16 mouse cellular contexts compared by ENCODE assay signal in the genomic region with DNA sequence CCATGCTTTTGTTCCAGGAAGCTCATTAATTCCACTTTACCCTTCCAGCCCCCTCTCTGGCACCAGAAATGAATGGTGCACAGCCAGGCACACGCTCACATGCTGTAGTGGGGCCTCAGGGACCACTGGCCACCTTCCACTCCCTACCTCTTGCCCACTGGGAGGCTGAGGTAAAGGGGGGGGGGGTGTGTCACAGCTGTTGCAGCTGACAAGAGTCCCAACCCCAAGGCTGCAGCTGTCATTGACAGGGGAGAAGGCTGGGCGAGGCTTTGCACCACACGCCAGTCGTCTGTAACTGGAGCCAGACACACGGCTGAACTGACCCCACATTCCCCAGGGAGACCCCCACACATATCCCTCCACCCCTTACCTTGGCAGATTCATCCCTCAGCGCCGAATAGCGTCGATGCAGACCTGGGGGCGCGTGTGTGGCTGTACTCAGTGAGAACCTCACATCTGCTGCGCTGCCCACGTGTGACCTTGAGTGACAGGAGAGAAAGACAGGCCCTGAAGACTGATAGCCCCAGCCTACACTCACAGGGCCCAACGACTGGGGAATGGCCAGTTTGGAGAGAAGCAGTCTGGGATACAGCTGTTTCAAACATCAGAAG. TPM values are rescaled to one million over a fixed set of nuclear protein-coding genes. Genes with fewer than 3 reads are reported as not detected.
DNase-seq lines count a peak whose midpoint lies in the region; ATAC-seq lines count a peak whose summit lies in the region.
"Had no signal": no experiment of that assay in that cellular context is flagged by ENCODE, and none has a peak within 500 bp of the region (broad histone marks: within the 10 kb centered on the region; RNA-seq: fewer than 3 reads in every experiment).

No protein-coding gene starts in this region.

- H3K27me3 ChIP-seq in kidney, embryonic 15.5 days, result no peaks in the 10 kb centered on the region
- H3K27me3 ChIP-seq in embryonic facial prominence, embryonic 15.5 days, result no peaks in the 10 kb centered on the region
- no peaks in the 10 kb centered on the region for H3K27me3 ChIP-seq in limb, embryonic 12.5 days
- H3K27me3 ChIP-seq in neural tube, embryonic 15.5 days (replicated peaks), result no peaks in the 10 kb centered on the region
- H3K27me3 ChIP-seq: heart, embryonic 12.5 days; intestine, embryonic 15.5 days; liver, embryonic 13.5 days; Patski had no signal

- no peak overlapping the region for H3K4me2 ChIP-seq in kidney, embryonic 15.5 days
- no peak overlapping the region for H3K4me2 ChIP-seq in embryonic facial prominence, embryonic 15.5 days (replicated peaks)
- H3K4me2 ChIP-seq in limb, embryonic 12.5 days, result no peak overlapping the region; the same call in 1 of the 2 replicates
- no peak overlapping the region for H3K4me2 ChIP-seq in neural tube, embryonic 15.5 days
- H3K4me2 ChIP-seq: heart, embryonic 12.5 days; intestine, embryonic 15.5 days; liver, embryonic 13.5 days had no signal

- no peak overlapping the region for H3K4me3 ChIP-seq in kidney, embryonic 15.5 days (replicated peaks)
- H3K4me3 ChIP-seq in embryonic facial prominence, embryonic 15.5 days (replicated peaks), result no peak overlapping the region
- H3K4me3 ChIP-seq in limb, embryonic 12.5 days (replicated peaks), result no peak overlapping the region
- no peak overlapping the region for H3K4me3 ChIP-seq in neural tube, embryonic 15.5 days (replicated peaks)
- H3K4me3 ChIP-seq: heart, embryonic 12.5 days; intestine, embryonic 15.5 days; liver, embryonic 13.5 days had no signal

- H3K27ac ChIP-seq in kidney, embryonic 15.5 days, result no peak overlapping the region
- no peak overlapping the region for H3K27ac ChIP-seq in embryonic facial prominence, embryonic 15.5 days (replicated peaks)
- peak overlapping the region; percentile 59; the same call in 1 of the 2 replicates for H3K27ac ChIP-seq in limb, embryonic 12.5 days
- H3K27ac ChIP-seq in neural tube, embryonic 15.5 days (replicated peaks), result no peak overlapping the region
- H3K27ac ChIP-seq: intestine, embryonic 15.5 days; liver, embryonic 13.5 days had no signal

- no peaks in the 10 kb centered on the region for H3K36me3 ChIP-seq in kidney, embryonic 15.5 days
- peaks cover 6% of the 10 kb centered on the region; the same call in 1 of the 2 replicates for H3K36me3 ChIP-seq in embryonic facial prominence, embryonic 15.5 days
- no peaks in the 10 kb centered on the region for H3K36me3 ChIP-seq in limb, embryonic 12.5 days
- H3K36me3 ChIP-seq in neural tube, embryonic 15.5 days, result peaks cover 35% of the 10 kb centered on the region
- H3K36me3 ChIP-seq: intestine, embryonic 15.5 days; liver, embryonic 13.5 days had no signal

- H3K4me1 ChIP-seq in kidney, embryonic 15.5 days, result peaks cover 12% of the 10 kb centered on the region
- peaks cover 9% of the 10 kb centered on the region; the same call in 1 of the 2 replicates for H3K4me1 ChIP-seq in embryonic facial prominence, embryonic 15.5 days
- H3K4me1 ChIP-seq in limb, embryonic 12.5 days (replicated peaks), result peaks cover 17% of the 10 kb centered on the region
- H3K4me1 ChIP-seq in neural tube, embryonic 15.5 days, result peaks cover 6% of the 10 kb centered on the region
- H3K4me1 ChIP-seq: heart, embryonic 12.5 days; liver, embryonic 13.5 days had no signal

- ATAC-seq in kidney, embryonic 15.5 days (replicated peaks; ENCODE audit: low FRiP score), result peak; percentile 29; the same call in 1 of the 2 replicates
- 0 out of 2 replicates have a peak, but pooled peaks have one; percentile 56 for ATAC-seq in embryonic facial prominence, embryonic 15.5 days (ENCODE audit: insufficient number of reproducible peaks, low FRiP score, low TSS enrichment, low read depth)
- ATAC-seq in limb, embryonic 12.5 days (ENCODE audit: insufficient number of reproducible peaks, insufficient read depth, low FRiP score, low TSS enrichment, low read depth), result peak; percentile 47; the same call in 1 of the 2 replicates
- ATAC-seq in neural tube, embryonic 15.5 days (ENCODE audit: low FRiP score), result peak; percentile 36; the same call in 1 of the 2 replicates
- ATAC-seq: CD4-positive, CD25-positive, alpha-beta regulatory T cell, adult 4 months; intestine, embryonic 15.5 days; Patski had no signal

- H3K9ac ChIP-seq in kidney, embryonic 15.5 days, result no peak overlapping the region
- H3K9ac ChIP-seq in embryonic facial prominence, embryonic 15.5 days, result no peak overlapping the region
- no peak overlapping the region for H3K9ac ChIP-seq in limb, embryonic 12.5 days (replicated peaks)
- H3K9ac ChIP-seq in neural tube, embryonic 15.5 days (replicated peaks), result no peak overlapping the region
- H3K9ac ChIP-seq: heart, embryonic 12.5 days; intestine, embryonic 15.5 days; liver, embryonic 13.5 days had no signal

- no peaks in the 10 kb centered on the region for H3K9me3 ChIP-seq in kidney, embryonic 15.5 days (replicated peaks)
- no peaks in the 10 kb centered on the region for H3K9me3 ChIP-seq in embryonic facial prominence, embryonic 15.5 days (replicated peaks)
- no peaks in the 10 kb centered on the region for H3K9me3 ChIP-seq in limb, embryonic 12.5 days
- H3K9me3 ChIP-seq in neural tube, embryonic 15.5 days (replicated peaks), result no peaks in the 10 kb centered on the region
- H3K9me3 ChIP-seq: heart, embryonic 12.5 days; intestine, embryonic 15.5 days; liver, embryonic 13.5 days had no signal

- 24% methylated on average over 14 of the region's 14 CpGs for WGBS in kidney, embryonic 15.5 days
- WGBS in embryonic facial prominence, embryonic 15.5 days, result 36% methylated on average over 14 of the region's 14 CpGs
- 44% methylated on average over 14 of the region's 14 CpGs for WGBS in limb, embryonic 12.5 days
- 38% methylated on average over 14 of the region's 14 CpGs for WGBS in neural tube, embryonic 15.5 days

- no peak for DNase-seq in kidney, adult 18-20 months
- DNase-seq in layer of hippocampus, adult 8-10 months (ENCODE audit: low spot score in 2 of 2), result no peak
- DNase-seq in lung, postnatal 25 days (ENCODE audit: low spot score), result no peak
- DNase-seq in left cerebral cortex, adult 18-20 months (ENCODE audit: low spot score in 2 of 2), result no peak
- DNase-seq: adrenal gland, adult 2 months; liver, embryonic 13.5 days; thymus, postnatal 25 days had no signal

RNA-seq across cellular contexts. Expression of a gene that starts 11.9 kb away (rescaled TPM):
- polyA plus RNA-seq in kidney, embryonic 15.5 days (2015; fragmentation: Nextera tagmentation; extraction: Ambion mirVana), result 2.9 and 3.0 TPM in 2 replicates
- 11.6 and 12.2 TPM in 2 replicates for polyA plus RNA-seq in embryonic facial prominence, embryonic 15.5 days (2015; fragmentation: Nextera tagmentation; extraction: Ambion mirVana)
- 6.5 and 6.7 TPM in 2 replicates for polyA plus RNA-seq in limb, embryonic 12.5 days (2016; fragmentation: Nextera tagmentation; extraction: Ambion mirVana)
- polyA plus RNA-seq in neural tube, embryonic 15.5 days (2015; fragmentation: Nextera tagmentation; extraction: Ambion mirVana), result 29.1 and 31.6 TPM in 2 replicates
- total RNA-seq in layer of hippocampus, adult 8-10 months (2022), result 10 to 100 TPM; 72.2 to 86.2 (median 77.3) TPM
- total RNA-seq in left cerebral cortex, adult 18-20 months (2021), result 10 to 100 TPM; 44.2 to 45.4 TPM

RNA-seq across cellular contexts. Expression of a gene that starts 31.0 kb away (rescaled TPM):
- 13.1 and 19.9 TPM in 2 replicates for polyA plus RNA-seq in kidney, embryonic 15.5 days (2015; fragmentation: Nextera tagmentation; extraction: Ambion mirVana)
- polyA plus RNA-seq in embryonic facial prominence, embryonic 15.5 days (2015; fragmentation: Nextera tagmentation; extraction: Ambion mirVana), result 186 and 239 TPM in 2 replicates
- 108 and 119 TPM in 2 replicates for polyA plus RNA-seq in limb, embryonic 12.5 days (2016; fragmentation: Nextera tagmentation; extraction: Ambion mirVana)
- polyA plus RNA-seq in neural tube, embryonic 15.5 days (2015; fragmentation: Nextera tagmentation; extraction: Ambion mirVana), result 7.1 and 9.9 TPM in 2 replicates
- not detected for total RNA-seq in layer of hippocampus, adult 8-10 months (2022)
- total RNA-seq in left cerebral cortex, adult 18-20 months (2021), result not detected
- total RNA-seq: adrenal gland, adult 2 months; layer of hippocampus, adult 18-20 months had no signal
- polyA plus RNA-seq: adrenal gland, adult 2 months; CD4-positive, CD25-positive, alpha-beta regulatory T cell, adult 4 months; Patski had no signal

RNA-seq across cellular contexts. Expression of a gene that starts 41.0 kb away (rescaled TPM):
- 79.0 and 80.9 TPM in 2 replicates for polyA plus RNA-seq in kidney, embryonic 15.5 days (2015; fragmentation: Nextera tagmentation; extraction: Ambion mirVana)
- polyA plus RNA-seq in embryonic facial prominence, embryonic 15.5 days (2015; fragmentation: Nextera tagmentation; extraction: Ambion mirVana), result 70.3 and 82.6 TPM in 2 replicates
- 96.6 and 99.3 TPM in 2 replicates for polyA plus RNA-seq in limb, embryonic 12.5 days (2016; fragmentation: Nextera tagmentation; extraction: Ambion mirVana)
- polyA plus RNA-seq in neural tube, embryonic 15.5 days (2015; fragmentation: Nextera tagmentation; extraction: Ambion mirVana), result 110 and 112 TPM in 2 replicates
- total RNA-seq in layer of hippocampus, adult 8-10 months (2022), result 10 to 100 TPM; 59.9 to 70.0 (median 61.8) TPM
- total RNA-seq in left cerebral cortex, adult 18-20 months (2021), result 10 to 100 TPM; 65.6 to 69.1 TPM
